Mouse (Mus musculus) testis, adult 2 months (tissue): Measurements from ENCODE around the gene Klf5.

Source experiments
- CTCF ChIP-seq: fragments of 200-500 bp; IDR thresholded peaks from 2 replicates; pipeline ENCODE4 v1.5.1; 2012; ENCODE audit warnings: low read depth, mild to moderate bottlenecking, inconsistent platforms, low read length, moderate library complexity; ENCODE audit not compliant: control insufficient read depth, insufficient read depth, insufficient replicate concordance
- POLR2A ChIP-seq: fragments of 200-500 bp; IDR thresholded peaks from 2 replicates; pipeline ENCODE4 v1.6.1; 2012; ENCODE audit warnings: low read depth, mild to moderate bottlenecking, inconsistent platforms, low read length, moderate library complexity; ENCODE audit not compliant: control insufficient read depth

- TF ChIP-seq CTCF: no peak
- TF ChIP-seq POLR2A: no peak
Observed at GRCm38 (mm10) chr14:99364007-99364784, 65.7 kb downstream of the Klf5 start.
